Mouse (Mus musculus) embryo, embryonic 11.5 days (tissue): ENCODE results near the gene Lkaaear1.

ENCODE experiments used
- DNase-seq: peaks from one replicate; pipeline ENCODE4 v3.0.0-alpha.2; 2012; ENCODE audit warnings: low read depth, low spot score

The Lkaaear1 gene

GRCm38 (mm10) chr2:181684713-181685112 lies 13.5 kb downstream of the Lkaaear1 start:
- DNase-seq, result no peak

- no peak for DNase-seq
Observed at GRCm38 (mm10) chr2:181683381-181683780, 14.9 kb downstream of the Lkaaear1 start.

GRCm38 (mm10) chr2:181681978-181682377 lies 16.3 kb downstream of the Lkaaear1 start:
- no peak for DNase-seq

- no peak for DNase-seq
Observed at GRCm38 (mm10) chr2:181680716-181681117, 17.5 kb downstream of the Lkaaear1 start.

- no peak for DNase-seq
Observed at GRCm38 (mm10) chr2:181679951-181680715, 18.1 kb downstream of the Lkaaear1 start, which contains the start of gene Tcea2. Gene Tcea2, plus strand, starts transcription at chr2:181680310.

GRCm38 (mm10) chr2:181678780-181679179 lies 19.5 kb downstream of the Lkaaear1 start:
- no peak for DNase-seq

GRCm38 (mm10) chr2:181677755-181678098 lies 20.5 kb downstream of the Lkaaear1 start:
- no peak for DNase-seq

GRCm38 (mm10) chr2:181677096-181677754 lies 21.0 kb downstream of the Lkaaear1 start:
- DNase-seq, result no peak

GRCm38 (mm10) chr2:181676424-181676823 lies 21.8 kb downstream of the Lkaaear1 start:
- DNase-seq, result no peak

- DNase-seq, result no peak
Observed at GRCm38 (mm10) chr2:181675454-181675853, 22.8 kb downstream of the Lkaaear1 start.

GRCm38 (mm10) chr2:181674934-181675333 lies 23.3 kb downstream of the Lkaaear1 start:
- no peak for DNase-seq

GRCm38 (mm10) chr2:181673501-181673900 lies 24.7 kb downstream of the Lkaaear1 start:
- no peak for DNase-seq

GRCm38 (mm10) chr2:181671984-181672383 lies 26.3 kb downstream of the Lkaaear1 start:
- no peak for DNase-seq

GRCm38 (mm10) chr2:181671326-181671725 lies 26.9 kb downstream of the Lkaaear1 start, which contains the start of gene Sox18:
Gene Sox18, minus strand, starts transcription at chr2:181671640.
- DNase-seq, result no peak

- DNase-seq, result no peak
Observed at GRCm38 (mm10) chr2:181670913-181671311, 27.3 kb downstream of the Lkaaear1 start.

GRCm38 (mm10) chr2:181670285-181670912 lies 27.8 kb downstream of the Lkaaear1 start:
- DNase-seq, result no peak

GRCm38 (mm10) chr2:181663298-181663630 lies 35.0 kb downstream of the Lkaaear1 start:
- no peak for DNase-seq

- no peak for DNase-seq
Observed at GRCm38 (mm10) chr2:181662620-181663297, 35.5 kb downstream of the Lkaaear1 start.

GRCm38 (mm10) chr2:181659609-181660055 lies 38.6 kb downstream of the Lkaaear1 start:
- DNase-seq, result no peak

GRCm38 (mm10) chr2:181658930-181659555 lies 39.2 kb downstream of the Lkaaear1 start:
- DNase-seq, result no peak

- DNase-seq, result no peak
Observed at GRCm38 (mm10) chr2:181658528-181658927, 39.7 kb downstream of the Lkaaear1 start.

- DNase-seq, result no peak
Observed at GRCm38 (mm10) chr2:181657441-181657840, 40.8 kb downstream of the Lkaaear1 start.
